Comparison of ENCODE assay signal across 11 mouse cellular contexts in the genomic region with DNA sequence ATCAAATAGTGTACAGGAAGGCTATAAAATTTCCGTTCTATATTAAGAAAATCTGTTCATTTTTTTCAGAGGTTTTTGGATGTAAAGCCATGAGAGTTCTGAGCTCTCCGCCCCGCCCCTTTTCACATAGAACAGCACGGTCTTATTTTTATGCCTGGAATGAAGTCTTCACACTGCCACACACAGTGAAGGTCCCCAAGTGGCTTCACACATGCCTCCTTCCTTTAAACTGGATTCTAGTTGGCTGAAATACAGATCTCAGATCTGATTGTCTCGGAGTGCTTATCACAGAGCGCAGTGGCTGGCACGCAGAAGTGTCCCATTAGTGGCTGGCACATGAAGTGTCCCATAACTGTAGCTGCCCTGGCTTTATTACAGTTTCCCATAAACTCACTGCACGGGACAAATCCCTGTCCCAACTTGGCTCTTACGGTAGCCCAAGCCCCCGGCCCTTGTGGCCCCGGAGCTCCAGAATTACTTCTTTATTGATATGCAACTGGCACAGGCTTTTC.
DNase-seq lines count a peak whose midpoint lies in the region; ATAC-seq and TF ChIP-seq lines count a peak whose summit lies in the region.
"Had no signal": no experiment of that assay in that cellular context is flagged by ENCODE, and none has a peak within 500 bp of the region (broad histone marks: within the 10 kb centered on the region; RNA-seq: fewer than 3 reads in every experiment).

No protein-coding gene starts in this region.

- TF ChIP-seq EP300 in lung, postnatal 0 days (IDR thresholded peaks at IDR 0.05), result no peak
- no peak for TF ChIP-seq EP300 in stomach, postnatal 0 days (optimal IDR thresholded peaks at IDR 0.05)

- H3K27me3 ChIP-seq in heart, embryonic 10.5 days (ENCODE audit: insufficient read depth, poor library complexity, severe bottlenecking), result no peaks in the 10 kb centered on the region
- H3K27me3 ChIP-seq in lung, postnatal 0 days (replicated peaks; ENCODE audit: insufficient read depth, low read length), result no peaks in the 10 kb centered on the region
- H3K27me3 ChIP-seq in hindbrain, embryonic 15.5 days, result 0 out of 2 replicates have a peak, but pooled peaks cover 3% of the 10 kb centered on the region
- H3K27me3 ChIP-seq in stomach, postnatal 0 days (ENCODE audit: control insufficient read depth, insufficient read depth, low read length), result no peaks in the 10 kb centered on the region
- H3K27me3 ChIP-seq: liver, embryonic 13.5 days had no signal

- 0 out of 2 replicates have a peak overlapping the region, but pooled peaks have one; percentile 42 for H3K4me3 ChIP-seq in heart, embryonic 10.5 days
- no peak overlapping the region for H3K4me3 ChIP-seq in lung, postnatal 0 days (ENCODE audit: low read depth, low read length)
- H3K4me3 ChIP-seq in hindbrain, embryonic 15.5 days, result peak overlapping the region; percentile 12; the same call in 1 of the 2 replicates
- no peak overlapping the region for H3K4me3 ChIP-seq in stomach, postnatal 0 days (ENCODE audit: low read depth, low read length)
- H3K4me3 ChIP-seq: liver, embryonic 13.5 days had no signal

- 0 out of 2 replicates have a peak overlapping the region, but pooled peaks have one; percentile 41 for H3K4me2 ChIP-seq in lung, postnatal 0 days (replicated peaks; ENCODE audit: low read depth, low read length)
- H3K4me2 ChIP-seq in hindbrain, embryonic 15.5 days, result peak overlapping the region; percentile 52
- H3K4me2 ChIP-seq in stomach, postnatal 0 days (replicated peaks; ENCODE audit: low read depth), result 0 out of 2 replicates have a peak overlapping the region, but pooled peaks have one; percentile 33
- H3K4me2 ChIP-seq: liver, embryonic 13.5 days had no signal

- intact Hi-C loops in heart, postnatal 10 days (cut with DNase I), result loop anchor here (2.0 to 10.0 kb wide), 4 partner anchors 34 to 911 kb away; no protein-coding TSS in a partner anchor

- peaks cover 26% of the 10 kb centered on the region for H3K4me1 ChIP-seq in heart, embryonic 10.5 days
- H3K4me1 ChIP-seq in lung, postnatal 0 days (ENCODE audit: insufficient read depth, low read depth, low read length), result peaks cover 11% of the 10 kb centered on the region; the same call in 1 of the 2 replicates
- H3K4me1 ChIP-seq in hindbrain, embryonic 15.5 days (replicated peaks), result peaks cover 15% of the 10 kb centered on the region
- peaks cover 2% of the 10 kb centered on the region; the same call in 1 of the 2 replicates for H3K4me1 ChIP-seq in stomach, postnatal 0 days (replicated peaks; ENCODE audit: control insufficient read depth, insufficient read depth)
- H3K4me1 ChIP-seq: liver, embryonic 13.5 days had no signal

- H3K36me3 ChIP-seq in heart, embryonic 10.5 days, result no peaks in the 10 kb centered on the region
- H3K36me3 ChIP-seq in lung, postnatal 0 days (ENCODE audit: insufficient read depth, low read length), result no peaks in the 10 kb centered on the region
- H3K36me3 ChIP-seq in hindbrain, embryonic 15.5 days, result no peaks in the 10 kb centered on the region
- no peaks in the 10 kb centered on the region for H3K36me3 ChIP-seq in stomach, postnatal 0 days (ENCODE audit: control insufficient read depth, insufficient read depth, low read length)
- H3K36me3 ChIP-seq: liver, embryonic 13.5 days had no signal

- WGBS in heart, embryonic 10.5 days, result 32% methylated on average over 11 of the region's 11 CpGs
- WGBS in lung, postnatal 0 days, result 29% methylated on average over 11 of the region's 11 CpGs
- 24% methylated on average over 11 of the region's 11 CpGs for WGBS in hindbrain, embryonic 15.5 days
- 52% methylated on average over 11 of the region's 11 CpGs for WGBS in stomach, postnatal 0 days

- no peak for DNase-seq in heart, embryonic 10.5 days (ENCODE audit: low spot score)
- DNase-seq in heart, postnatal 10 days, result no peak
- peak; percentile 33 for DNase-seq in lung, postnatal 0 days (ENCODE audit: low spot score)
- no peak for DNase-seq in lung, postnatal 4 days
- DNase-seq in stomach, postnatal 0 days (ENCODE audit: low spot score), result no peak
- DNase-seq in left cerebral cortex, adult 9 months (ENCODE audit: low spot score in 2 of 2), result no peak
- no peak for DNase-seq in urinary bladder, postnatal 25 days (ENCODE audit: low spot score)
- DNase-seq: adrenal gland, adult 2 months; kidney, adult 2 months; liver, embryonic 13.5 days had no signal

- H3K9me3 ChIP-seq in heart, embryonic 10.5 days, result no peaks in the 10 kb centered on the region
- H3K9me3 ChIP-seq in lung, postnatal 0 days (ENCODE audit: low read length), result no peaks in the 10 kb centered on the region
- H3K9me3 ChIP-seq in hindbrain, embryonic 15.5 days, result no peaks in the 10 kb centered on the region
- H3K9me3 ChIP-seq in stomach, postnatal 0 days (ENCODE audit: control insufficient read depth, low read length), result no peaks in the 10 kb centered on the region
- H3K9me3 ChIP-seq: liver, embryonic 13.5 days had no signal

- no peak overlapping the region for H3K9ac ChIP-seq in lung, postnatal 0 days (replicated peaks; ENCODE audit: low read depth)
- no peak overlapping the region for H3K9ac ChIP-seq in hindbrain, embryonic 15.5 days
- H3K9ac ChIP-seq in stomach, postnatal 0 days (ENCODE audit: low read length), result no peak overlapping the region
- H3K9ac ChIP-seq: liver, embryonic 13.5 days had no signal

- no peak for TF ChIP-seq CTCF in lung, postnatal 0 days (IDR thresholded peaks at IDR 0.05)
- no peak for TF ChIP-seq CTCF in stomach, postnatal 0 days (IDR thresholded peaks at IDR 0.05; ENCODE audit: low read depth)

- H3K27ac ChIP-seq in heart, embryonic 10.5 days, result peak overlapping the region; percentile 1; the same call in 1 of the 2 replicates
- no peak overlapping the region for H3K27ac ChIP-seq in lung, postnatal 0 days (ENCODE audit: low read length)
- no peak overlapping the region for H3K27ac ChIP-seq in hindbrain, embryonic 15.5 days (replicated peaks)
- no peak overlapping the region for H3K27ac ChIP-seq in stomach, postnatal 0 days (replicated peaks)
- H3K27ac ChIP-seq: liver, embryonic 13.5 days had no signal

- ATAC-seq in lung, postnatal 0 days, result peak; percentile 21; the same call in 1 of the 2 replicates
- ATAC-seq in hindbrain, embryonic 15.5 days (ENCODE audit: low FRiP score, low read depth), result no peak
- no peak for ATAC-seq in stomach, postnatal 0 days (ENCODE audit: low FRiP score, low TSS enrichment)

Comparison
In these comparisons a context has a peak if more than half of its experiments do, and no peak if none do; other contexts are left out.
1. H3K4me3 ChIP-seq: peak in heart, embryonic 10.5 days (single experiment) and hindbrain, embryonic 15.5 days (single experiment); none in lung, postnatal 0 days (single experiment) and stomach, postnatal 0 days (single experiment).
2. Peak in every context shown above with its lines, with median percentiles within 50 percentile points of each other: H3K4me2 ChIP-seq.